Mouse (Mus musculus) liver, embryonic 14.5 days (tissue): ENCODE measurements around the gene Gpc6.

Experiments
- CTCF ChIP-seq: IDR thresholded peaks from 2 replicates; pipeline ENCODE4 v1.5.1; 2016; ENCODE audit warnings: antibody characterized with exemption, low read depth, control low read depth
- EP300 ChIP-seq: IDR thresholded peaks from 2 replicates; pipeline ENCODE4 v1.6.1; 2016; ENCODE audit warnings: antibody characterized with exemption, low read depth

GRCm38 (mm10) chr14:117951265-117951664 lies 1026.2 kb downstream of the Gpc6 start:
- TF ChIP-seq CTCF: no peak
- TF ChIP-seq EP300: no peak
